Mouse (Mus musculus): ENCODE results near the gene Gm40193.

GRCm38 (mm10) chr11:70562287-70562994 lies 29.7 kb upstream of the Gm40193 start, which contains the start of gene Mink1:
- no peak for TF ChIP-seq CTCF (IDR thresholded peaks at IDR 0.05; ENCODE audit: extremely low read depth, insufficient read depth, low read length)
- TF ChIP-seq POLR2A (IDR thresholded peaks at IDR 0.05; ENCODE audit: extremely low read depth, insufficient read depth, low read length) = peak; percentile 82

All from cortical plate, adult 2 months (tissue).